Mouse (Mus musculus) bone marrow macrophage, adult 2 months (primary cell): ENCODE results near the gene Mad2l2. TPM values are rescaled to one million over a fixed set of nuclear protein-coding genes. Genes with fewer than 3 reads are reported as not detected.

Source experiments
- H3K27ac ChIP-seq: 2 replicates; pipeline ENCODE4 v1.5.1; 2012; ENCODE audit warnings: low read depth, low read length; ENCODE audit not compliant: insufficient read depth
- H3K4me1 ChIP-seq: 2 replicates; pipeline ENCODE4 v1.6.1; 2012; ENCODE audit warnings: low read length; ENCODE audit not compliant: control insufficient read depth, insufficient read depth
- H3K4me3 ChIP-seq: 2 replicates; pipeline ENCODE4 v1.5.1; 2012; ENCODE audit warnings: mild to moderate bottlenecking, low read length, moderate library complexity; ENCODE audit not compliant: insufficient read depth
- CTCF ChIP-seq: IDR thresholded peaks from 2 replicates; pipeline ENCODE4 v1.5.1; 2012; ENCODE audit warnings: low read depth, mild to moderate bottlenecking, low read length, moderate library complexity
- POLR2A ChIP-seq: IDR thresholded peaks from 2 replicates; pipeline ENCODE4 v1.6.1; 2012; ENCODE audit warnings: mild to moderate bottlenecking, low read depth, low read length, borderline replicate concordance
- polyA plus RNA-seq: library from polyadenylated mRNA; stranded (reverse); fragments of >200 nt; gene quantifications from 2 replicates; pipeline ENCODE4 v1.2.4, GENCODE M21; 2012; ENCODE audit not compliant: missing spikeins, insufficient read depth, insufficient read length

Mad2l2 gene
- polyA plus RNA-seq, 1 experiment: 30.6 TPM

DNA sequence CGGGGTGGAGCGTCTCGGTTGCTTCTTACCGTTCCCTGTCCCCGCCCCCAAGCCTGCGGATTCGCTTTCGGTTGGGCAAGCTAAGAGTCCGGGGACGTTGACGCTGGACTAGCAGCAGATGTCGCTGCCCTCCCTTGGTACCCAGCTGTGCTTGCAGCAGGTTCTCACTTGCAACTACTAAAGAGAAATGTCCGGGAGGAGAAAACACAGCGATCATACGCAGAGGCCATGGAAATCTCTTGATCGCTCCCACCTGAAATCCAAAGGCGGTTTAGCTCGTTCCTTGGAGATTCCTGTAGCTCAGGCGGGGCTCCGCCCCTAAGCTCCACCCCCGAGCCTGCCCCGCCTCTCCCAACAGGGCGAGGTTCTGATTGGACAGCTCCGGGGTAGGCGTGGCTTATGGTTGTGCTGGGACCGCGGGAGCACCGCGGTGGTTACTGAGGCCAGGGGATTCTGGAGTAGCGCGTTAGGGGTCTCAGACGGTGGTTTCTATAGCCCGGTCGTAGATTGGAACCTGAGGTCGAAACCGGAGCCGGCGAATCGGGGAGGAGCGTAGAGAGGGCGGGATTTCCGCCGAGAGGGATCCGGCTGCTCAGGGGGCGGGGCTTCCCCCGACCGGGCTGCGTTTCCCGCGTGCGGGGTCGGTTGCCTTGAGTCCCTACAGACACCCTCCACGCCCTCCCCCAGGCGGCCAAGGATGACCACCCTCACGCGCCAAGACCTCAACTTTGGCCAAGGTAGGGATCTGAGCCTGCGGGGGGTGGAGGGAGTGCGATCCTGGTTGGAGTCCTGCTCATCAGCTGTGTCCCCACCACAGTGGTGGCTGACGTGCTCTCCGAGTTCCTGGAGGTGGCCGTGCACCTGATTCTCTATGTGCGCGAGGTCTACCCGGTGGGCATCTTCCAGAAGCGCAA is 10.2 kb downstream of the Mad2l2 start:
- H3K4me3 ChIP-seq: peak overlapping the region; percentile 75
- H3K4me1 ChIP-seq: peaks cover 3% of the 10 kb centered on the region
- TF ChIP-seq POLR2A (no peak), CTCF (peak; percentile 79)
- peak overlapping the region; percentile 29; the same call in 1 of the 2 replicates for H3K27ac ChIP-seq

DNA sequence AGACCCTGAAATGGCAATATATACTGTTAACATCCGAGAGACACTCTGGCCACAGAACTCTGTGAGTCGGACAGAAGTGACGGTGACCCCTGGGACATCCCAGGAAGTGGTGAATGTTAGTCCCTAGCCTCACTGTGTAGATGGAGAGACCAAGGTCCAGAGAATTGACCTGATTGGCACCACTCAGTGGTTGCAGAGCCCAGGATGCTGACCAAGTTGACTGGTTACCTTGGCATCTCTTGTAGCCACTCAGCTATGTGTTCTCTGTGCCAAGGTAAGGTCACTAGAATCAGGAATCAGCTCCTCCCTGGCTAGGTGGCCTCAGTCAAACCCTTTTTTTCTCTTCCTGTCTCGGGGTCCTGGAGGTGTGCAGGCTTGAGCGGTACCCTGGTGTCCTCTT is 13.5 kb downstream of the Mad2l2 start:
- TF ChIP-seq POLR2A (no peak), CTCF (no peak)
- Histone ChIP-seq H3K27ac (no peak overlapping the region), H3K4me3 (no peak overlapping the region), H3K4me1 (peaks cover 3% of the 10 kb centered on the region)

DNA sequence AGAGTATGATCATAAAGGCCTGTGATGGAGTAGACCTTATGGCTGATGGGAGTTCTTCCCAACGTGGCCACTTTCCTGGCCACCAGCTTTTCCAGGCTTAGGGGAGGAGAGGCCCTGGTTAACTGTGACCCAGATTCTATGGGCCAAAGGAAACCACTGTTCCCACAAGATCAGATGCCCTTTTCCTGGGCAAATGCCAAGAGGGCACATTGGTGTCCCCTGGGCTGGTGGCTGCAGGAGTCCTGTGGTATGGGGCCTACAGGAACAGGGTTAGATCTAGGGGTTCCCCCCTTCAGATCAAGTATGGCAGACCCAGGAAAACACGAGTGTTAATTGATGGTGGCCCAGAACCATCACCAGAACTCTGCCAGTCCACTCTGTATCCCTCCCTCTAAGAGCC is 17.5 kb downstream of the Mad2l2 start:
- H3K4me1 ChIP-seq: peaks cover 7% of the 10 kb centered on the region
- TF ChIP-seq POLR2A (no peak), CTCF (no peak)
- H3K4me3 ChIP-seq: no peak overlapping the region
- H3K27ac ChIP-seq: no peak overlapping the region

DNA sequence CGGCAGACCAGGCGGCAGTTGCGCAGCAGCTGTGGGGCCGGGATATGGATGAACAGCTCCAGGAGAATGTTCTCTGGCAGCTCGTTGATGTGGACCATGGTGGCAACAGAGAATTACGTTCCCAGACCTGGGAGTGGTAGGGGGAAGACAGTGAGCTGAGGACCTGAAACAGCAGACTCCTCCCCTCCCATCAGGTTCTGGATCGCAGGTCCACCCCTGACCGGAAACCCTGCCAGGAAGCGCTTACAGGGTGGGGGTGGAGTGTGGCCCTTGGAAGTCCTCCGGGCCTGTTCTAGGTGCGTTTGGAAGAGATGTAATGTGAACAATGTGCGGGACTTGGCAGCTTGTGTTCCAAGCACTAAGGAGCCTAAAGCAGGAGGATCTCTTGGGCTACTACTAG is 19.4 kb downstream of the Mad2l2 start:
- Histone ChIP-seq H3K4me1 (peaks cover 7% of the 10 kb centered on the region), H3K4me3 (no peak overlapping the region), H3K27ac (no peak overlapping the region)
- TF ChIP-seq POLR2A (no peak), CTCF (no peak)

DNA sequence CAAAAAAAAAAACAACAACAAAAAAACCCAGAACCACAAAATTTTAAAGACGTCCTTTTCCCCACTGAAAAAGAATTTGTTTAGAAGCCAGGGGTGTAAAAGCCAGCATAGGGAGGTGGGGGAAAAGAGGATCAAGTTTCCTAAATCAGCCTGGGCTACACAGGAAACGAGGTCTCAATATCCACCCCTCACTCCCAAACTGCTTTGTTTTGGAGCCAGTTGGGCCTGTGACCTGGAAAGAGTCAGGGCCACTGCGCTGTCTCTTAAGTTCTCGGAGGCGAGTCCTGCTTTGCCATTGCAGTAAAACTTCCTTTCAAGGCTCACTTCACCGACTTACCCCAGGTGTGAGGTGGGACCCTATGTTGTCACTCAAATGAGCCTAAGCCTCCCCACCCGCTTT is 20.1 kb downstream of the Mad2l2 start:
- no peak overlapping the region for H3K27ac ChIP-seq
- H3K4me3 ChIP-seq: no peak overlapping the region
- peaks cover 7% of the 10 kb centered on the region for H3K4me1 ChIP-seq
- TF ChIP-seq POLR2A (no peak), CTCF (no peak)

GRCm38 (mm10) chr4:148150953-148151266 is 20.7 kb downstream of the Mad2l2 start:
- Histone ChIP-seq H3K4me1 (peaks cover 7% of the 10 kb centered on the region), H3K27ac (no peak overlapping the region), H3K4me3 (peak overlapping the region; percentile 76)
- TF ChIP-seq CTCF (no peak), POLR2A (no peak)

DNA sequence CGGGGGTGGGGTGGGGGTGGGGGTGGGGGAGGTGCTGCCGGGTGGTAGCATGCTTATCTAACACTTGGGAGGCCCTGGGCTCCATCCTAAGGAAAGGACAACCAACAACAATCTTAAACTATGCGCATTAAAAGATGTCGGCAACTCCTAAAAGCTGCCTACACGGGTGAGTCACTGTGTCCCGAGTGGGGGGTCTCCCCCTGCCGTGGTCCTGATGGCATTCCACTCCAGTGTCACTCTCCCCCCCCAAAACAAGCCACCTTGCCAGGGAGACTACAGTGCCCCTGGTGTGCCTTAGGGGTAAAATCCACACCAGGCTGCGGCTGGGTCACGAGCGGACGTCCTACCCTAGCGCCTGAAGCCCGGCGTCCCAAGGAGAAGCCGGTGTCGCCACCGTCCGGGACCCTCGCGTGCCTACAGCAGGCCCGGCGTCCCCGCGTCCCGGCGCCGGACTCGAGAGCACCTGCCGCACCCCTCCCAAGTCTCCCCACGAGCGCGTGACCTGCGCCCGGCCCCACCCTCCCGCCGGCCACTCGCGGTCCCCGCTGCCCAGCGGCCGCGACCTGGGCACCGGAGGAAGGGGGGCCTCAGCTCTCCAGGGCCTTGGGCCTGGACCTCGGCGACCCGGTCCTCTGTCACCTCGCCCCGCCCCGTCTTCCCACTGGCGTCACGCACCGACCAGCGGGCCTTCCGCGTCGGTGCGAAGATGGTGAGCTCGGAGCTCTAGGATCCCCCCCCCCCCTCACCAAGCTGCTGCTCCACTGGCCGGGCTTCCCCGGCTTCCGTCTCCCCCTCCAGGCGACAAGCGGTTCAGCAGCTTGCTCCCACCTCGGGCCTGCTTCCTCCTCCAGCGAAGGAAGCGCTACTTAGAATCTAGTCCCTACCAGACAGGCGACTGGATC is 21.3 kb downstream of the Mad2l2 start, which contains the start of gene Fbxo6:
Fbxo6 (minus strand) TSS at position 874 of the 902 bp plus-strand sequence.
- Histone ChIP-seq H3K4me1 (peaks cover 7% of the 10 kb centered on the region), H3K27ac (peak within 1 kb of the TSS; percentile 66), H3K4me3 (peak within 1 kb of the TSS; percentile 76)
- peak; percentile 18; the same call in 1 of the 2 replicates for TF ChIP-seq CTCF
- no peak for TF ChIP-seq POLR2A

DNA sequence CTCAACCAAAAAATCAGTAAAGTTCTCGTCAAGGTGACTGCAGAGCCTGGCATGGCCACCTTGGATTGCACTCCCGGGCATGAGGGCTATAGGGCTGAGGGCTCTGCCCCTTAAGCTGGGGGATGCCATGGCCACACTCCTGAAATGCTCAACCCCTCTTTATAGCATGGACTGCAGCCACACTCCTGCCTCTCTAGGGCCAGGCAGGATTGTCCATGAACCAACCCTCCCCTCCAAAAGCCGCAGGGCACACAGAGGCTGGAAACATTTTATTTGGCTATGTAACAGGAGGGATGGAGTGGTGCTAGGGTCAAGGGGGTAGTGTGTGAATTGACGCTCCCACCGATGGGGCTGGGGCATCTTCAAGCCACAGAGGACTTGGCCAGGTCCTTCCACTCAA is 22.4 kb downstream of the Mad2l2 start:
- H3K4me3 ChIP-seq: no peak overlapping the region
- no peak for TF ChIP-seq CTCF
- TF ChIP-seq POLR2A: no peak
- H3K4me1 ChIP-seq: peaks cover 7% of the 10 kb centered on the region
- no peak overlapping the region for H3K27ac ChIP-seq

GRCm38 (mm10) chr4:148154006-148154405 is 23.8 kb downstream of the Mad2l2 start:
- Histone ChIP-seq H3K4me3 (no peak overlapping the region), H3K27ac (no peak overlapping the region), H3K4me1 (peaks cover 7% of the 10 kb centered on the region)
- TF ChIP-seq CTCF: no peak
- no peak for TF ChIP-seq POLR2A

- H3K4me3 ChIP-seq: no peak overlapping the region
- peaks cover 8% of the 10 kb centered on the region for H3K4me1 ChIP-seq
- no peak overlapping the region for H3K27ac ChIP-seq
- no peak for TF ChIP-seq POLR2A
- TF ChIP-seq CTCF: no peak
Measured at GRCm38 (mm10) chr4:148154982-148155381, 24.8 kb downstream of the Mad2l2 start.
